Mouse (Mus musculus): ENCODE data around the gene Fbxo40. TPM values are rescaled to one million over a fixed set of nuclear protein-coding genes. Genes with fewer than 3 reads are reported as not detected.

Fbxo40 gene
- not detected in 2 replicates for polyA plus RNA-seq (2021; fragmentation: Nextera tagmentation)
- long read RNA-seq, experiment 1, result 0 reads
- long read RNA-seq, experiment 2, result 0 reads

DNA sequence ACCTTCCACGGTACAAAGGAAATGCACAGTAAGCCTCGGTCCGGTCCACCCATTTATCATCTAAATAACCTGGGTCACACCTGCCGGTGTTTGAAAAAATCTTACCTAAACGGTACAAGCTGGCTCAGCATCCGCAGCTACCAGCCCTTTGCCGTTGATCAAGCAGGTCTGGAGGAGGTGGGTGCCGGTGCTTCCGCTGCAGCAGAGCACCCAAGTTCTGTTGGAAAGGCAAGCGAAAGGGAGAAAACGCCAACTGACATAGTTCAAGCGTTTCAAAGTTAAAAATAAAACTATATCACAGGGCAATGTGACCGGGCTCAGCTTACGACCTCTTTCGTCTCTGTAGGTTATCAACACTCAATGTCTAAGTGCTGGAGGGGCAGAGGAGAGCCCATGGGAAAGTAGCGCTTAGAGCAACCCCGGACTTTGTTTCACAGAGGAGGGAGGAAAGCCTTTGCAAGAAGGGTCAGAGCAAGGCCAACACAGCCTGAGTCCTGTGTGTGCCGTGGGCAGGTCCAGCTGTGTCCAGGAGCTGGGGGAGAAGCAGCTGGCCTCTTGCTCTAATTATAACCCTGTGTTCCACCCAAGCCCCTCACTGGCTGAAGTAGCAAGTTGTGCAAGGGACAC lies at the start of gene Fbxo40:
Gene Fbxo40 (minus strand): TSS at position 469 of the 627 bp plus-strand sequence.

DNA sequence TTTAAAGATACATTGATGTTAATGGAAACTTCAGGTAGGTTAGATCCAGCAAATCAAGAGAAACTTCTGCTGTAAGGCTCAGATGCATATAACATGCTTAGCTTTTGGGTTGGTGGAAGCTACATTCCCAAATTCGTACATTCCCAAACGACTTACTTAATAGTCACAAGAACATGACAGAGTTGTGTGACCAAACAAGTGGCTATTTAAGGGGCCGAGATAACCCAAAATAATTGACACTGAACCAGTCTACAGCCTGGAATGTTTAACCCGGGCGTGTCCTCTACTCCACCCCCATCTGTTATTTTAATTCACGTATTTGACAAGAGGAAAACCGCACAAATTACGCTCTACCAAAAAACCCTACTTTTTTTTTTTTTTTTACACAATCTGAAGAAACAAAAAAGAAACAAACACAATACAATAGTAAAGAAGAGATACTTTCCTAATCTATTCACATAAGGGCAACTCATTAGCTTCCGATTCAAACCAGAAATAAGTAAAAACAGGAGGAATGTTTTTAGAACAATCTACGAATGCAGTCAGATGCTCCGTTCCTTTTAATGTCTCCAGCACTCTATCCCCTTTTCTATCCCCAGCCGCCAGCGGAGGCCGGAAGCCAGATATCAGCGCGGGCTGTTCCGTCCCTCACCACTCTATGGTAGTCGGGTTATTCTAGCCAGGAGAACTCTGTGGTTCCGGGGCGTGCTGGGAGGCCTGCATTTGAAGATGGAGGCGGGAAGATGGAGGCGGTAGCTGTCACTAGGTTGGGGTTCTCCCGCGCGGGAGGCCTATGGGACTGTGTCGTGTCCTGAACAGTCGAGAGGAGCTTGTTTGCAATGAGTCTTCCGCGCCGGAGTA lies 21.0 kb upstream of the Fbxo40 start, which contains the start of gene Polq:
Gene Polq (plus strand): TSS at position 726 of the 861 bp plus-strand sequence.

DNA sequence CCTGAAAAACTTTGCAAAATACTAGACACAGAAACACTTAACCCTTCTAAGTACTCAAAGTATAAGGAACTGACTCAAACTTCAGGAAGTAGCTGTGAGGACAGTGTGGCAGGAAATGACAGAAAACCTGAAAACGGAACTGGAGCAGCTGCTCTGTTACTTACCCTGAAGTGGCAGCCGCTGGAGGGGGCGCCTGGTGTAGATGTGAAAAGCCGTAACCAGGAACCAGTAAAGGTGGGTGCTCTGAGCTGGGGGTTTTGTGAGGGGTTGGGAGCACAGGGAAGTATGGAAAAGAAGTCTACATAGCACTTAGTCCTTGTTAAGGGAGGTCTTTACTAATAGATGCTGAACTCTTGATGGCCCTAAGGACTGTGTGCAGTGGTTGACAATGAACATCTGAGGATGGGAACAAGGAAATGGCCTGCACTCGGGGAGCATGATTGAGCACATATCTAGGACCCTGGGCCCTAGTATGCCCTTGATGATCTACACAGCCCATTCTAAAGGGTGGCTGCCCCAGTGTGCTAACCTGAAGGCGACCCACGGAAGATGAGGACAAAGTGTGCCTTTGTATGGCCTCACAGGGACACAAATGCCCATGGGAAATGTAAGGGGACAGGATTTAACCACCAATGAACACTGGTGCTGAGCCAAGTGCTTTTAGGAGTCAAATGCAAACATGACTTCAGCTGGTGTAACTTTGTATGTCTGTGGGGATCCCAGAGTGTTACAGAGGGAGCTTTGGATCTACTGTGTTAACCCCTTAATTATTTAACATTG lies 55.2 kb downstream of the Fbxo40 start, which contains the start of gene Hcls1:
Gene Hcls1 (plus strand): TSS at position 143 of the 780 bp plus-strand sequence.

Other genes with a start within 250 kb of the Fbxo40 start
- gene Slc15a2, start 205.5 kb downstream of the Fbxo40 start, polyA plus RNA-seq (2021; fragmentation: Nextera tagmentation), result 23.8 and 30.6 TPM in 2 replicates
- gene Iqcb1, start 162.1 kb downstream of the Fbxo40 start, polyA plus RNA-seq (2021; fragmentation: Nextera tagmentation), result 55.2 and 73.5 TPM in 2 replicates
- 1.2 and 1.5 TPM in 2 replicates for gene Eaf2, start 115.5 kb downstream of the Fbxo40 start, polyA plus RNA-seq (2021; fragmentation: Nextera tagmentation)
- 116 and 133 TPM in 2 replicates for gene Golgb1, start 115.3 kb downstream of the Fbxo40 start, polyA plus RNA-seq (2021; fragmentation: Nextera tagmentation)
- gene Hcls1, start 55.5 kb downstream of the Fbxo40 start, polyA plus RNA-seq (2021; fragmentation: Nextera tagmentation), result 2.5 and 3.2 TPM in 2 replicates
- 0.09 and 0.17 TPM in 2 replicates for gene Polq, start 21.3 kb upstream of the Fbxo40 start, polyA plus RNA-seq (2021; fragmentation: Nextera tagmentation)